Mouse (Mus musculus) B cell, adult (primary cell): ENCODE data around the gene Cdc123. TPM values are rescaled to one million over a fixed set of nuclear protein-coding genes. Genes with fewer than 3 reads are reported as not detected.

Source experiments
- total RNA-seq: library from RNA; stranded (reverse); gene quantifications from 4 replicates; pipeline ENCODE4 v1.2.4, GENCODE M21; 2023; ENCODE audit not compliant: inconsistent age

Cdc123 gene
- total RNA-seq = 79.3 to 106 TPM (median 92.1 TPM) in 4 replicates

DNA sequence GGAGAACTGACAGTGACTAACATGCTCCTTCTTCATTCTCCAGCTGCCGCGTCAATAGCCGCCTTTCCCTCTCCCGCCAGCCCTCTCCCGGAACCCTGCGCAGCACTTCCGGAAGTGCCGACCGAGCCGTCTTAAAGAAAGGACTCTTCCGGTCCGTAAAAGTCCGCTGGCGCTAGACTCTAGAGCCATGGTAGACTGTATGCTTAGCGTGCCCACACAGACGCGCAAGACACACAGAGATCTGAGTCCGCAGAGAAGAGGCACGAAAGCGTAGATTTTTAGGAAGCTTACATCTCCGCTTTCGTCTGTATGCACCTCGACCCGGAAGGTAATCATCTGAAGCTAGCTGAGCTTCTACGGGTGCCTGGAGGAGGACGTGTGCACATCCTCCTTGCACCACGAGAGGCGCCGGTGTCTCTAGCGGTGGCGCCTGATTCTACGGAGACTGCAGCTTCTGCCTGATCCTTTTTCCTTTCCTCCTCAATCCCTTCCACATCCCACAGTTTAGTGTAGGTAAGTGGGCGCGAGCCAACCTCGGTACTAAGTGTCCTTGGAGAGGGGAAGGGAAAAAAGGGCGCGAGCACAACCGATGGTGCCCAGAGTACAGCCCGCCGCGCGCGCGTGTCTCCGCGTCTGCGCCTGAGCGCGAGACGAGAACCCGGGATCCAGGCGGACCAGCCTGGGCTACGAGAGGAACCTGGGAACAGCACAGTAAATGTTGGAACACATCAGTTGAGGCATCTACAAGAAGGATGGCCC is at the start of gene Cdc123, which contains the start of gene Nudt5:
Cdc123 (minus strand) TSS at position 292 of the 759 bp plus-strand sequence.
Nudt5 (plus strand) TSS at position 147 of the 759 bp plus-strand sequence.

DNA sequence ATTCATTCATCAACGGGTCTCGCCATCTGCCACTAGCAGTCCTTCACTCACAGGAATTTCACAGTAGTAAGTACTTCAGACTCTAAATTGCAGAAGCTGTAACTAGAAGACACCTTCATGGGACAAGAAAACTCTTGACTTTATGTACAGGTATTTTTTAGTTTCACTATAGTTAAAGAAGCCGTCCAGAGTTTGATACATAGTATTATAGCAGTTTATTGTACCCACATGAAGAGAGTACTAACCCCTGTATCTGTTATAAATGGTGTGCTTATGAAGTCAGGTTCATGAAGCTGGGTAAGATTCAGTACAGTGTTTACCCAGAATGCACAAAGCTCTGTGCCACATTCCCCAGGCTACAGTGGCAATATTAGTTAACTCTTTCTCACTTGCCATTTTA is 17.9 kb upstream of the Cdc123 start, which contains the start of gene Gm13199:
Gm13199 (minus strand) TSS at position 101 of the 400 bp plus-strand sequence.

Other genes starting within 250 kb of the Cdc123 start
- 49.1 to 64.1 TPM (median 51.2 TPM) in 4 replicates for gene Camk1d, start 130.6 kb downstream of the Cdc123 start, total RNA-seq
- 25.2 to 30.8 TPM (median 27.9 TPM) in 4 replicates for gene Nudt5, start 145 bp downstream of the Cdc123 start, total RNA-seq
- gene Gm13199, start 17.8 kb upstream of the Cdc123 start, total RNA-seq = 0.75 to 2.3 TPM (median 1.3 TPM) in 4 replicates
- gene Sec61a2, start 50.3 kb upstream of the Cdc123 start, total RNA-seq = 26.8 to 40.1 TPM (median 38.8 TPM) in 4 replicates
- gene Dhtkd1, start 97.6 kb upstream of the Cdc123 start, total RNA-seq = 0.51 to 0.86 TPM (median 0.75 TPM) in 4 replicates
- gene Upf2, start 106.3 kb upstream of the Cdc123 start, total RNA-seq = 55.4 to 62.6 TPM (median 58.7 TPM) in 4 replicates